Mouse (Mus musculus) hindbrain, embryonic 13.5 days (tissue): ENCODE measurements around the gene Toe1. TPM values are rescaled to one million over a fixed set of nuclear protein-coding genes. Genes with fewer than 3 reads are reported as not detected.

Experiments
- ATAC-seq: fragments of 200-750 bp; cut with Nextera tagmentation; 2 replicates; pipeline ENCODE4 v1.8.0; 2017; ENCODE audit warnings: moderate TSS enrichment; ENCODE audit not compliant: low FRiP score
- H3K27ac ChIP-seq: fragments of 300-500 bp; sonication (generic); 2 replicates; pipeline ENCODE4 v1.5.1; 2015; ENCODE audit warnings: inconsistent platforms, mild to moderate bottlenecking, moderate library complexity
- H3K27me3 ChIP-seq: fragments of 300-500 bp; sonication (generic); 2 replicates; pipeline ENCODE4 v1.6.1; 2015; ENCODE audit warnings: mild to moderate bottlenecking, inconsistent platforms
- H3K36me3 ChIP-seq: fragments of 300-500 bp; sonication (generic); 2 replicates; pipeline ENCODE4 v1.6.1; 2015; ENCODE audit warnings: mild to moderate bottlenecking, inconsistent platforms
- H3K4me1 ChIP-seq: fragments of 300-500 bp; sonication (generic); replicated peaks from 2 replicates; pipeline ENCODE4 v1.6.1; 2015; ENCODE audit warnings: inconsistent platforms
- H3K4me2 ChIP-seq: fragments of 300-500 bp; sonication (generic); 2 replicates; pipeline ENCODE4 v1.6.1; 2015; ENCODE audit warnings: inconsistent platforms, mild to moderate bottlenecking, moderate library complexity
- H3K4me3 ChIP-seq: fragments of 300-500 bp; sonication (generic); 2 replicates; pipeline ENCODE4 v1.5.1; 2015; ENCODE audit warnings: mild to moderate bottlenecking, inconsistent platforms
- H3K9ac ChIP-seq: fragments of 300-500 bp; sonication (generic); 2 replicates; pipeline ENCODE4 v1.6.1; 2015; ENCODE audit warnings: mild to moderate bottlenecking, inconsistent platforms
- H3K9me3 ChIP-seq: fragments of 300-500 bp; sonication (generic); 2 replicates; pipeline ENCODE4 v1.6.1; 2016; ENCODE audit warnings: inconsistent platforms
- WGBS: fragments of 180-500 bp; shearing (Covaris S2); methylation state at CpG from one replicate; pipeline ENCODE4 v1.1.7; 2015; 5-methylcytosine and 5-hydroxymethylcytosine counted together
- polyA plus RNA-seq: library from polyadenylated mRNA; unstranded; fragments of >200 nt; fragmentation: Nextera tagmentation; extraction: Ambion mirVana; gene quantifications from 2 replicates; pipeline ENCODE4 v1.2.1, GENCODE M21; 2015

The Toe1 gene
- polyA plus RNA-seq, 1 experiment from 2014 or later: 29.9 TPM

DNA sequence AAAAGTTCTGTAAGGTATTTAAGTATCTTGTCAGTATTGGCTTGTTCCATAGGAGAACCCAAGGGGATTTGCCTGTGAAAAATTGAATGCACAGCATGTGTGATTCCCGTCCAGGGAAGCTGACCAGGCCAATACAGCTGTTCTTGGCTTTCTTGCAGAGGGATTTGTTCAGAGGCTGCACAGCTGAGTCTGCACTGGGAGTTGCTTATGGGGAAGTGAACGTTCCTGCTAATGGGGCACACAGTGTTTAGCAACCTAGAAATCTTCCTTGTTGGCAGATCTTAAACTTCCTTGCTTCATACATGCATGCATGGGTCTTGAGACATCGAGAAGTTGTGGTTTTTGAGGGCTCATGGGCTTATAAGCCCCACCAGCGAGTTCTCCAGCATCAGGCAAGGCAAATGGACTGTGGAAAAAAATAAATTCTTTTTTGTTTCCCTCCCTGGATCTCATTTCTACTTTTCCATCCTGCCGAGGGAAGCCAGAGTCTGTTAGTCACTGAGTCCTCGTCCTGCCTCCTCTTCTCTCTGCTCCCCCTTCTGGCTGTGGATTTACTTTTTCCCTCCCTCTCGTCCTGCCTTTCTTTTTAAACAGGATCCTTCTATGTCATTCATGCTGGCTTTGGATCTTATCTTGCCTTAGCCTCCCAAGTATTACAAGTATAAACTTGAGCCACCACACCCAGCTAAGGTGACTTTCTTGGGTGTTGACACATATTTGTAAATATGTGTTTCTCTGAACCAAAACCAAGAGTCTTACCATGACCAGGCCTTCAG, 19.3 kb downstream of the Toe1 start:
- Histone ChIP-seq H3K9me3 (no peaks in the 10 kb centered on the region), H3K27me3 (no peaks in the 10 kb centered on the region), H3K4me1 (no peaks in the 10 kb centered on the region), H3K4me3 (no peak overlapping the region), H3K4me2 (no peak overlapping the region), H3K9ac (no peak overlapping the region), H3K36me3 (no peaks in the 10 kb centered on the region), H3K27ac (no peak overlapping the region)
- WGBS: 53% methylated on average over 7 of the region's 7 CpGs
- ATAC-seq: no peak

DNA sequence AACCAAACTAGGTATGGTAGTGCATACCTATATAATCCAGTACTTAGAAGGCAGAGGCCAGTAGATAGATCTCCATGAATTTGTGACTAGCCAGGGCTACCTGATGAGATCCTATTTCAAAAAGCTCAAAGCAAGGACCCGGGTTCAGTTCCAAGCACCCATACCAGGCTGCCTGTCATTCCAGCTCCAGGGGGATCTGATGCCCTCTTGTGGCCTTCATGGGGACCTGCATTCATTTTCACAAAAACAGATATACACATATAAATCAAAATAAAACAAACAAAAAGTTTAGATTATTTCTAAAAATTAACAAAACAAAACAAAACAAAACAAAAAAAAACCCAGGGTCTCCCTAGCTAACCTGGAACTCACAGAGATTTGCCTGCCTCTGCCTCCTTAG, 20.9 kb downstream of the Toe1 start:
- no peak overlapping the region for H3K4me3 ChIP-seq
- H3K9me3 ChIP-seq: no peaks in the 10 kb centered on the region
- no peaks in the 10 kb centered on the region for H3K36me3 ChIP-seq
- no peaks in the 10 kb centered on the region; the same call in 1 of the 2 replicates for H3K27me3 ChIP-seq
- peaks cover 7% of the 10 kb centered on the region for H3K4me1 ChIP-seq
- H3K4me2 ChIP-seq: no peak overlapping the region
- 92% methylated on average over 1 of the region's 1 CpGs for WGBS
- H3K9ac ChIP-seq: no peak overlapping the region
- no peak for ATAC-seq
- H3K27ac ChIP-seq: no peak overlapping the region

DNA sequence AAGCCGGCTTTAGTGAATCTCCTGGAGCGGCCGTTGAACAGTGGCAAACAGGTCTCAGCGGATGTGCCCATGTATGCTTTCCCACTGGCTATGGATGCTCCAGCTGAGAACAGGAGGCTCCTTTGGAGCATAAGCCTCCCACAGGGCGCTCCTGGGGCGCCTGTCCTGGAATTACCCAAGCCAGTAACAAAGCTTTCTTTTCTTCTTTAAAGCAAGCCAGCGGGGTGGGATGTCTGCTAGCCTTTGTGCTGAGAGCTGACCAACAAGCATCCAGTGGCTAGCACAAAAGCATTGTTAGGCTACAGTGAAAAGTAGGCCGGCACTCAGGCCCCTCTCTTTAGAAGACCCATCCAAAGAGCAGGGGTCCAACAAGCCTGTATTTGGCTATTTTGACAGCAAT, 25.3 kb downstream of the Toe1 start:
- no peak overlapping the region for H3K4me2 ChIP-seq
- peaks cover 5% of the 10 kb centered on the region; the same call in 1 of the 2 replicates for H3K27me3 ChIP-seq
- ATAC-seq: no peak
- no peaks in the 10 kb centered on the region for H3K9me3 ChIP-seq
- WGBS: 4% methylated on average over 8 of the region's 8 CpGs
- H3K4me1 ChIP-seq: peaks cover 7% of the 10 kb centered on the region
- H3K27ac ChIP-seq: 0 out of 2 replicates have a peak overlapping the region, but pooled peaks have one; percentile 30
- no peak overlapping the region for H3K4me3 ChIP-seq
- 0 out of 2 replicates have a peak overlapping the region, but pooled peaks have one; percentile 13 for H3K9ac ChIP-seq
- no peaks in the 10 kb centered on the region for H3K36me3 ChIP-seq

DNA sequence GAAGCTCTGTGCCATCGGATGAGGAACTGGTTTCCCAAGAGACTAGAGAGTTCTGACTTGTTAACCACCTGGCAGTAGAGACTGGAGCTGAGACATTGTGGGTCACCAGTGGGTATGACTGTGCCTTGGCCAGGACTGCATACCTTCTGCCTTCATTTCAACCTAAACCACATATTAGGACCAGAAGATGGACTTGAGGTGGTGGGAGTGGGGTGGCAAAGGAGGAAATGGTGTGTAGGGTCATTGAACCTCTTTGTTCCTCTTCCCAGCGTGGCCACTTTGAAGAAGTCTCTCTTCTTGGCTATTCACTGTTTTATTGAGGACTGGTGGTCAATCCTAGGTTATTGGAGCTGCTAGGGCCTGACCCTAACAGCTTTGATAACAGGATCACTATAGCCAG, 26.1 kb downstream of the Toe1 start:
- Histone ChIP-seq H3K27me3 (peaks cover 5% of the 10 kb centered on the region; the same call in 1 of the 2 replicates), H3K36me3 (no peaks in the 10 kb centered on the region), H3K4me1 (peaks cover 7% of the 10 kb centered on the region), H3K4me3 (no peak overlapping the region), H3K4me2 (no peak overlapping the region), H3K27ac (no peak overlapping the region), H3K9me3 (no peaks in the 10 kb centered on the region), H3K9ac (no peak overlapping the region)
- no peak for ATAC-seq
- 31% methylated on average over 2 of the region's 2 CpGs for WGBS

DNA sequence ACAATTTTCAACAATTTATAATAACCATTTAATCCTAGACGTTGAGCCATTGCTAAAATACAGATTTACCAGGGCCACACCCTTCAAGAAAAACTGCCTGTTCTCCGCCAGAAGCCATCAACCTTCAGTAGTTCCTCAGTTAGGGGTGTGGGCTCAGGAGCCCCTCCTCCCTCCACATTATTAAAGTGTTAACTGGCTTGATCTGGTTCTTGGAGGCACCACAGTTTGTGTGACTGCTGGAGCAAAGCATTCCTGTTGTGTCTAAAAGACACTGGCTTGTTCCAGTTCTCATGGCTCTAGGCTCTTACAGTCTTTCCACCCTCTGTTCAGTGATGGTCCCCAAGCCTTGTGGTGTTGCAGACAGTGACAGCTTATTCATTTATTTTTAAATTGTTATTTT, 26.9 kb downstream of the Toe1 start:
- H3K9me3 ChIP-seq: no peaks in the 10 kb centered on the region
- no peak for ATAC-seq
- no peak overlapping the region for H3K27ac ChIP-seq
- no peaks in the 10 kb centered on the region for H3K36me3 ChIP-seq
- no peak overlapping the region for H3K9ac ChIP-seq
- WGBS: 81% methylated on average over 2 of the region's 2 CpGs
- peaks cover 7% of the 10 kb centered on the region for H3K4me1 ChIP-seq
- H3K27me3 ChIP-seq: peaks cover 5% of the 10 kb centered on the region; the same call in 1 of the 2 replicates
- H3K4me2 ChIP-seq: no peak overlapping the region
- no peak overlapping the region for H3K4me3 ChIP-seq

DNA sequence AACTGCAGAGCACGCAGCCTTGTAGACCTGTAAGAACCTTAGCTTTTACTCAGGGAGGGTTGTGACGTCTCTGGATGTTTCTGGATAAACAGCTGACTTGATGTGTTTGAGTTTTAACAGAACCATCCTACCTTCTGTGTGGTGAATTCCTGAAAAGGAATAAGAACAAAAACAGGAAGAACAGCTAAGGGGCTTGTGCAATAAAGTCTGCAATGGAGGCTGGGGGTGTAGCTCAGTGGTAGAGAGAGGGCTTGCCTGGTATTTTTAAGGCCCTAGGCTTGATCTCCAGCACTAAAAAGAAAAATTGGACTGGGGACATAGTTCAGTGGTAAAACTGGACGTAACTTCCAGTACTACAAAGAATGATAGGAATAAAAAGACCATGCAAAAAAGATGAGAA, 30.4 kb downstream of the Toe1 start:
- Histone ChIP-seq H3K4me2 (no peak overlapping the region), H3K4me3 (no peak overlapping the region), H3K9ac (no peak overlapping the region), H3K27ac (no peak overlapping the region), H3K9me3 (no peaks in the 10 kb centered on the region), H3K27me3 (peaks cover 5% of the 10 kb centered on the region; the same call in 1 of the 2 replicates), H3K4me1 (peaks cover 3% of the 10 kb centered on the region), H3K36me3 (no peaks in the 10 kb centered on the region)
- WGBS: 81% methylated on average over 3 of the region's 3 CpGs
- no peak for ATAC-seq

DNA sequence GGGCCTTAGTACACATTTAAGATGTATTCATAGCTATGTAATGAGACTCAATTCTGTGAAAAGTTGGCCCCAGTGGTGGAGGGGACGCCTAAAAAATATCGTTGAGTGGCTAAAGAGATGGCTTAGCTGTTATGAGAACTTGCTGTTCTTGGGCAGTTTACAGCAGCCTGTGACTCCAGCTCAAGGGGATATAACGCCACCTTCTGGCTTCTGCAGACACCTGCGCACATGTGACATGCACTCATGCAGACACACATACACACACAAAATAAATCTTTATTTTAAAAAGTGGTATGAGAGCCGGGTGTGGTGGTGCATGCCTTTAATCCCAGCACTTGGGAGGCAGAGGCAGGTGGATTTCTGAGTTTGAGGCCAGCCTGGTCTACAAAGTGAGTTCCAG, 31.0 kb downstream of the Toe1 start:
- Histone ChIP-seq H3K36me3 (no peaks in the 10 kb centered on the region), H3K9ac (no peak overlapping the region), H3K4me2 (no peak overlapping the region), H3K4me3 (no peak overlapping the region), H3K4me1 (no peaks in the 10 kb centered on the region), H3K9me3 (no peaks in the 10 kb centered on the region), H3K27me3 (peaks cover 3% of the 10 kb centered on the region; the same call in 1 of the 2 replicates), H3K27ac (no peak overlapping the region)
- no peak for ATAC-seq
- WGBS: 91% methylated on average over 5 of the region's 5 CpGs

DNA sequence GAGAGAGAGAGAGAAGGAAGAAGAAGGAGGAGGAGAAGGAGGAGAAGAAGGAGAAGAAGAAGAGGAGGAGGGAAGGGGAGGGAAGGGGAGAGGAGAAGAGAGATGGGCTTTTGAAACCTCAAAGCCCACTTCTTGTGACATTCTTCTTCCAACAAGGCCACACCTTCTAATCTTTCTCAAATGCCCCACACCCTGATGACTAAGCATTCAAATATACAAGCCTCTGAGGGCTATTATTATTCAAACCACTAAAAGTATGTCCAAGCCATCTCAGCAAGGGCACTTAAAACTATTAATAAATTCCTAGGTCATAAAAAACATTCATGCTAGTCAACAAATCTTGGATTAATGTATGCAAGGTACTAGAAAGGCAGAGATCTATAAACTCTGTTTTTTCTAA, 38.4 kb downstream of the Toe1 start:
- Histone ChIP-seq H3K27ac (no peak overlapping the region), H3K4me1 (no peaks in the 10 kb centered on the region), H3K4me3 (no peak overlapping the region), H3K9ac (no peak overlapping the region), H3K36me3 (no peaks in the 10 kb centered on the region), H3K27me3 (no peaks in the 10 kb centered on the region), H3K9me3 (no peaks in the 10 kb centered on the region), H3K4me2 (no peak overlapping the region)
- ATAC-seq: no peak

DNA sequence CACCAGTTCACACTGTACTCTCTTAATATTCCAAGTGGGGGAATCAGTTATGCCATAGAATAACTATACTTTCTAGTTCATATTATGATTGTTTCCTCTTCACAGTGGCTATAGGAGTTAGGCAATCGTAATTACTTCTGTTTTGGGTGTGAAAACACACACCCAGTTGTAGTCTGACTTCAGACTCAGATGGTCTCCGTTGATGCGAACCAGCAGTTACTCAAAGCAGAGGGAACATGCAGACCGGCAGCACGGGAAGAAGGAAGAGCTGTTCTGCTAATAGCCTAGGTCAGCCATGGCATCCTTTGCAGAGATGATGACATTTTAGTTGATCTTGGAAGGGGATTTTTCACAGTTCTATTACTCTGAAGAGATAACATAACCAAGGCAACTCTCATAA, 38.9 kb downstream of the Toe1 start:
- no peak overlapping the region for H3K9ac ChIP-seq

DNA sequence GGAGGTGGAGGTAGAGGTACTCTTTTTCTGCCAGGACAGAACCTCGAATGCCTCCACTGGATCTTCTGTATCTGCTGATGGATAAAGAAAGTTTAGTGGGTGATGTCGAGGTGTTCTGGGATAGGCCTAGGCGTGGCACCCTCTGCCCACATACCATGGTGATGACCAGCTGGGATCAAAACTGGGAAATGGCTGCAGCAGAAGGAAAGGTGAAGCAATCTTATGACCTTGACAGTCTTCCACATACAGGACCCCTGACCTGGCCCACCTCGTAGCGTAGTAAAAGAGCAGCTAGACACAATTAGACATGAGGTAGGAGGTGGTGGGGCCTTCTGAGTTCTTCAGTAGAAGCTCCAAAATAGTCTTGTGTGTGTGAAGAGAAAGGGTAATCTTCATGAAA, 43.4 kb downstream of the Toe1 start:
- no peaks in the 10 kb centered on the region for H3K4me1 ChIP-seq
- no peaks in the 10 kb centered on the region for H3K36me3 ChIP-seq
- H3K4me2 ChIP-seq: no peak overlapping the region
- H3K9me3 ChIP-seq: no peaks in the 10 kb centered on the region
- H3K27me3 ChIP-seq: no peaks in the 10 kb centered on the region
- no peak for ATAC-seq
- H3K27ac ChIP-seq: no peak overlapping the region
- WGBS: 92% methylated on average over 5 of the region's 5 CpGs
- no peak overlapping the region for H3K4me3 ChIP-seq
- no peak overlapping the region for H3K9ac ChIP-seq

More for the DNA sequence above, 38.9 kb downstream of the Toe1 start:
- Histone ChIP-seq H3K27me3 (no peaks in the 10 kb centered on the region), H3K9me3 (no peaks in the 10 kb centered on the region), H3K36me3 (no peaks in the 10 kb centered on the region), H3K4me1 (no peaks in the 10 kb centered on the region), H3K4me3 (no peak overlapping the region), H3K4me2 (no peak overlapping the region), H3K27ac (no peak overlapping the region)
- no peak for ATAC-seq
- WGBS: 90% methylated on average over 5 of the region's 5 CpGs

DNA sequence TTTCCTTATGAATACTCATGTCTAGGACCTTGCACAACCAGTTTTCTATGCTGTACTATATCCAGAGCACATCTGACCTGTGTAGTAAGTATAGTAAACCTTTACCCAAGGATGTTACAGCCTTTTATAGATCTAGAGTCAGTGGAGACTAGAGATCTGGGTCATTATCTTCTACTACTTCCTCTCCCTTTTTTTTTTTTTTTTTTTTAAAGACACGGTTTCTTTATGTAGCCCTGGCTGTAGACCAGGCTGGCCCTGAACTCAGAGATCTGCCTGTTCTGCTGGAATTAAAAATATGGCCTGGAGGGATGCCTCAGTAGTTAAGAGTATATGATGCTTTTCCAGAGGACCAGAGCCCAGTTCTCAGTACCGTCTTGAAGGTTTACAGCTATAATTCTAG, 45.5 kb downstream of the Toe1 start:
- H3K4me2 ChIP-seq: no peak overlapping the region
- ATAC-seq: no peak
- H3K4me3 ChIP-seq: no peak overlapping the region
- H3K9ac ChIP-seq: no peak overlapping the region
- H3K9me3 ChIP-seq: no peaks in the 10 kb centered on the region
- H3K36me3 ChIP-seq: no peaks in the 10 kb centered on the region
- no peaks in the 10 kb centered on the region for H3K27me3 ChIP-seq
- H3K27ac ChIP-seq: no peak overlapping the region
- 83% methylated on average over 2 of the region's 2 CpGs for WGBS
- H3K4me1 ChIP-seq: no peaks in the 10 kb centered on the region

DNA sequence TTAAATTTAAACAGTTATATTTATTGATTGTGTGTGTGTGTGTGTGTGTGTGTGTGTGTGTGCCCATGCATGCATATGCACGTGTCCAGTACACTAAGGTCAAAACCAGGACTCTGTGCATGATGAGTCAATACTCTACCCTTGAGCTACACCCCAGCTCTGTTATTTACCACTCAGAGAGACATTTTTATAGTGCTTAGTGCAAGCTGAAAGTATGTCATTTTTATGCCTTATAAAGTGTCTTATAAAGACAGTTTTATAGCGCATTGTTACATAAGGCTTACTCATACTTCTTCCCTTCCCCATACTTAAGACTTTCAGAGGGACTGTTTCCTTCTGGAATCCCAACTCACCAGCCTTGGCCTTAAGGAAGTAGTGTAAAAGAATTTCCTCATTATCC, 57.7 kb downstream of the Toe1 start:
- Histone ChIP-seq H3K36me3 (no peaks in the 10 kb centered on the region), H3K4me1 (no peaks in the 10 kb centered on the region), H3K9me3 (no peaks in the 10 kb centered on the region), H3K9ac (no peak overlapping the region), H3K4me3 (no peak overlapping the region), H3K27ac (no peak overlapping the region), H3K4me2 (no peak overlapping the region), H3K27me3 (no peaks in the 10 kb centered on the region)
- ATAC-seq: no peak
- 90% methylated on average over 2 of the region's 2 CpGs for WGBS
